Mouse (Mus musculus) myocyte (in vitro differentiated cells): ENCODE measurements at regions not wholly inside any gene's neighbourhood (a gene's known extent, or its start where the extent isn't known, plus 50 kb on each side); places are given as distances from the start of the nearest gene placed in this dataset.

Experiments used
- E2F4 ChIP-seq: IDR thresholded peaks from one replicate; pipeline ENCODE4 v1.6.1; 2011; ENCODE audit warnings: mild to moderate bottlenecking, control low read depth, moderate library complexity; ENCODE audit not compliant: insufficient read depth
- POLR2AphosphoS2 ChIP-seq: IDR thresholded peaks from one replicate; pipeline ENCODE4 v1.6.1; 2011; ENCODE audit warnings: low read depth, control low read depth; ENCODE audit not compliant: insufficient read length

DNA sequence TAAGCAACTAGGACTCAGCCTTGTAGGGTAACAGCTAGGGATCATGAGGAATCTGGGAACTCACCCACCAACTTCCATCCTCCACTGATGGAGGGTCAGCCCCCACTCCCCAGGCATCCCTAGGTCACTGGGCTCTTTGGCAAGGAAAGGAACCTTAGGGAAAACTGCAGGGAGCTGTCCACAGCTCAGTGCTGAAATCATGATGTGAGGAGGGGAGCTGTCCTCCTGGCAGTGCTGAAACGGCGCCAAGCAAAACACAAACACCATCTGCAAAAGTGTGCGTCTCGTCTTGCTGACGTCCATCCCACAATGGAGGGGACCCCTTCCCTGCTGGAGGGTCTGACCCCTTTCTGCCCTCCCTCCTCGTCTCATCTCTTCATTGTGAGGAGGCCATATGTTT is 68.6 kb upstream of the Rph3a start:
- TF ChIP-seq POLR2AphosphoS2 = no peak
- TF ChIP-seq E2F4 = no peak
